Mouse (Mus musculus) erythroblast, embryonic 14.5 days (primary cell): Measurements from ENCODE around the gene Vmn2r104. TPM values are rescaled to one million over a fixed set of nuclear protein-coding genes. Genes with fewer than 3 reads are reported as not detected.

Experiments
- H3K27me3 ChIP-seq: 2 replicates; pipeline ENCODE4 v1.6.1; 2012; ENCODE audit warnings: inconsistent platforms; ENCODE audit not compliant: control insufficient read depth
- H3K36me3 ChIP-seq: 2 replicates; pipeline ENCODE4 v1.6.1; 2012; ENCODE audit warnings: mild to moderate bottlenecking, inconsistent platforms; ENCODE audit not compliant: control insufficient read depth
- H3K4me1 ChIP-seq: 2 replicates; pipeline ENCODE4 v1.6.1; 2012; ENCODE audit warnings: inconsistent platforms; ENCODE audit not compliant: control insufficient read depth
- H3K4me3 ChIP-seq: replicated peaks from 2 replicates; pipeline ENCODE3; 2012; ENCODE audit warnings: moderate library complexity, mild to moderate bottlenecking, inconsistent platforms
- H3K9me3 ChIP-seq: 2 replicates; pipeline ENCODE4 v1.6.1; 2012; ENCODE audit warnings: low read length, inconsistent platforms, mixed read lengths; ENCODE audit not compliant: control insufficient read depth
- GATA1 ChIP-seq: IDR thresholded peaks from 2 replicates; pipeline ENCODE4 v1.6.1; 2012; ENCODE audit warnings: low read length, inconsistent platforms, mixed read lengths
- TAL1 ChIP-seq: IDR thresholded peaks from 3 replicates; pipeline ENCODE4 v1.6.1; 2012; ENCODE audit warnings: low read length, inconsistent platforms, mixed read lengths
- polyA plus RNA-seq: library from polyadenylated mRNA; stranded (reverse); fragments of >175 nt; gene quantifications from 2 replicates; pipeline ENCODE4 v1.2.3, GENCODE M21; 2012

Vmn2r104 gene
- not detected in 2 replicates for polyA plus RNA-seq

GRCm38 (mm10) chr17:20048236-20048635, at the start of gene Vmn2r104:
Gene Vmn2r104 (minus strand): TSS chr17:20048336.
- Histone ChIP-seq H3K9me3 (peaks cover 31% of the 10 kb centered on the region), H3K36me3 (no peaks in the 10 kb centered on the region), H3K27me3 (no peaks in the 10 kb centered on the region), H3K4me3 (no peak within 1 kb of the TSS), H3K4me1 (no peaks in the 10 kb centered on the region)
- TF ChIP-seq TAL1 (no peak), GATA1 (no peak)

- no peak for TF ChIP-seq TAL1
- no peak for TF ChIP-seq GATA1
- Histone ChIP-seq H3K36me3 (no peaks in the 10 kb centered on the region), H3K27me3 (no peaks in the 10 kb centered on the region), H3K9me3 (peaks cover 4% of the 10 kb centered on the region; the same call in 1 of the 2 replicates), H3K4me1 (no peaks in the 10 kb centered on the region), H3K4me3 (no peak overlapping the region)
Observed at GRCm38 (mm10) chr17:20074090-20074489, 26.0 kb upstream of the Vmn2r104 start.

GRCm38 (mm10) chr17:20071656-20072396, 23.7 kb upstream of the Vmn2r104 start:
- Histone ChIP-seq H3K27me3 (no peaks in the 10 kb centered on the region), H3K36me3 (no peaks in the 10 kb centered on the region), H3K4me3 (no peak overlapping the region), H3K4me1 (no peaks in the 10 kb centered on the region), H3K9me3 (peaks cover 4% of the 10 kb centered on the region; the same call in 1 of the 2 replicates)
- TF ChIP-seq TAL1 (no peak), GATA1 (no peak)

Other genes with a start within 250 kb of the Vmn2r104 start
- gene Fpr-rs7, start 65.9 kb upstream of the Vmn2r104 start, polyA plus RNA-seq: not detected in 2 replicates
- not detected in 2 replicates for gene Fpr-rs6, start 134.8 kb upstream of the Vmn2r104 start, polyA plus RNA-seq
- gene Vmn2r105, start 186.7 kb upstream of the Vmn2r104 start, polyA plus RNA-seq: not detected in 2 replicates
- not detected in 2 replicates for gene Vmn2r106, start 237.2 kb upstream of the Vmn2r104 start, polyA plus RNA-seq